Mouse (Mus musculus) kidney, postnatal 36 days (tissue): ENCODE measurements around the gene B3gat2.

Experiments
- DNase-seq, 2 experiments: peaks; one replicate each; pipeline ENCODE4 v3.0.0; 2021 to 2022; ENCODE audit warnings: mixed read lengths in 2 of 2

B3gat2 gene

DNA sequence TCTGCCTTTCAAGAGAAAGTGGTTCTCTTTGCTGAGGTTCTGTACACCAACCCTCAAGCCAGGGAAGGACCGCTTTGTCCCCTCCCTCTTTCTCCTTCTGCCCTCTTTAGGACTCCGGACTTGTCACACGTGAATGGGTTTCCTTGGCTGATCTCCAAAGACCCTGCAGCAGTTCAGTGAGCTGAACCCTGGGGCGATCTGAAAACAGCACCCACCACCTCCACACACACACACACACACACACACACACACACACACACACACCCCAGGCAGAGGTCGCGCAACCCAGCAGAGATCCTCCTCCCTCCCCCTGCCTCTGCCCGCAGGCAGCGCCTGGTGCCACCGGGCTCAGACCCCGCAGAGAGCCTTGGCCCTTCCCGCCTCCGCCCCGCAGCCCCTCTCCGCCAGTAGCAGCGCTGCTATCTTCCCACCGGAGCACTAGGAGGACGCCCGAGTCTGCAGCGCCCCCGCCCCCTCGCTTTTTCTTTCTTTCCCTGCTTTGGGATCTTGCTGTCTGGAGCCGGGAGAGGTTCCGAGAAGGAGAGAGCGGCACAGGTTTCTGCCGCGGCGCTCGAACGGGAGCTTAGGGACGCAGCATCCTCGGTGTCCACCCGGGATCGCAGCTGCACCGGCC is at the start of gene B3gat2:
B3gat2 (plus strand) TSS at position 252 of the 634 bp plus-strand sequence.
- peak; percentile 91 to 94 for DNase-seq

GRCm38 (mm10) chr1:23720326-23720725 is 41.2 kb upstream of the B3gat2 start:
- DNase-seq: no peak

GRCm38 (mm10) chr1:23721036-23721435 is 40.5 kb upstream of the B3gat2 start:
- no peak for DNase-seq

- DNase-seq: no peak
These were observed 38.8 kb upstream of the B3gat2 start for GRCm38 (mm10) chr1:23722469-23723372.

- no peak for DNase-seq
These were observed 30.2 kb upstream of the B3gat2 start for GRCm38 (mm10) chr1:23731324-23731723.

DNA sequence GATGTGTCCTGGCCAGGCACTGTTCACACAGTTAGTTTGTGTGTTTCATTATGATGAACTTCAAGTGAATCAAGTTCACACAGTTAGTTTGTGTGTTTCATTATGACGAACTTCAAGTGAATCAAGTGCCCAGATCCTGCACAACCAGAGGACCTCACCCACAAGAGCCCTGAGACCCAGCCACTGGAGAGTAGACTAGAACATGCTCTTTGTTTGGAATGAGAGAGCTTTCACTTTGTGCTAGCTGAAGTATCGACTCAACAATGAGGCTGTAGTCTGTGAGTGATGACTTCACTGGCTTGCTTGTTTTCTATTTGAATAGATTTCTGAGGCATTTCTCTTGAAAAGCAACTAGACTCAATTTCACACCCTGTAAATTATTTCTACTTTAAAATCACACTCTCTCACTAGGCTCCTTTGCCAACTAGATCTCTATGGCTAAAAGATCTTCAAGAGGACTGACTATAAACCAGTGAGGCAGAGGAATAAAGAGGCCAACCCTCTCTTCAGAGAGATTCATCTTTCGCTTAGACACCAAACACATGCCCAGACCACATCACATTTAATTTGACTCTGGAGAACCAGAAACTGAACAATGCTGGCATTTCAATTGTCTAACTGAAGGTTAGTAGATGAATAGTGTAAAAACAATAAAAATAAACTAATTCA is 10.6 kb upstream of the B3gat2 start:
- no peak for DNase-seq

GRCm38 (mm10) chr1:23753091-23753490 is 8.5 kb upstream of the B3gat2 start:
- DNase-seq: peak; percentile 26 to 42

GRCm38 (mm10) chr1:23753591-23753990 is 8.0 kb upstream of the B3gat2 start:
- peak in 1 of 2 experiments; percentile 41 for DNase-seq

DNA sequence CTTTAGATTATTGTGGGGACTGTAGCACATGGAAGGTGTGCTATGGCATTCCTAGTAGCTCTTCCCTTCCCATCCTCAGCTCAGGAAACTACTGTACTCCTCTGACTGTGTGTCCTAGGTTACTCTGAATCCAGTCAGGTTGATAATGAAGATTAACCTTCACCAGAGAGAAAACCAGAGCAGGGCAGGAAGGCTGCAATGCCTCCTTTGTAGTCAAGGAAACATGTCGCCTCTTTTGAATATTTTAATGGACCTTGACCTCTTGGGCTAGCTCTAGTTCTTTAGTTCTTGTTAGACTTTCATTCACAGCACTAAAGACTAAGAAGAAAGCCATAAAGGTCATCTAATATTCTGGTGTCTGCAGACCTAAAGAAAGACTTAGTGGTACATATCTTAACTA is 7.2 kb upstream of the B3gat2 start:
- DNase-seq: peak; percentile 22 to 68

- peak; percentile 51 to 83 for DNase-seq
These were observed 6.6 kb upstream of the B3gat2 start for GRCm38 (mm10) chr1:23754967-23755366.

GRCm38 (mm10) chr1:23762136-23762687 is 659 bp downstream of the B3gat2 start:
- DNase-seq: peak; percentile 45 to 77

GRCm38 (mm10) chr1:23762782-23763630 is 1.5 kb downstream of the B3gat2 start:
- DNase-seq: peak; percentile 91 to 97

- DNase-seq: peak; percentile 60 to 79
These were observed 2.2 kb downstream of the B3gat2 start for GRCm38 (mm10) chr1:23763726-23764125.

- DNase-seq: no peak
These were observed 3.2 kb downstream of the B3gat2 start for GRCm38 (mm10) chr1:23764710-23765109.

DNA sequence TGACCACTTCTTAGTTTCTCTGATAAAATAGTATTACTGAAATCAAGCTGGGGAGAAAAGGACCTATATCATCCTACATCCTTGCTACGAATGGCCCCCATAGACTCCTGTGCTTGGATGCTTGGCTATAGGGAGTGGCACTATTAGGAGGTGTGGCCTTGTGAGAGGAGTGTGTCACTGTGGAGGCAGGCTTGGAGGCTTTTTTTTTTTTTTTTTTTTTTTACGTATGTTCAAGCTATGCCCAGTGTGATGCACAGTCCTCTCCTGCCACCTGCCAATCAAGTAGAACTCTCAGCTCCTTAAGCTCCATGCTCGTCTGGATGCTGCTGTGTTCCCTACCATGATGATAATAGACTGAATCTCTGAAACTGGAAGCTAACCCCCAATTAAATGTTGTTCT is 11.5 kb downstream of the B3gat2 start:
- DNase-seq: no peak

DNA sequence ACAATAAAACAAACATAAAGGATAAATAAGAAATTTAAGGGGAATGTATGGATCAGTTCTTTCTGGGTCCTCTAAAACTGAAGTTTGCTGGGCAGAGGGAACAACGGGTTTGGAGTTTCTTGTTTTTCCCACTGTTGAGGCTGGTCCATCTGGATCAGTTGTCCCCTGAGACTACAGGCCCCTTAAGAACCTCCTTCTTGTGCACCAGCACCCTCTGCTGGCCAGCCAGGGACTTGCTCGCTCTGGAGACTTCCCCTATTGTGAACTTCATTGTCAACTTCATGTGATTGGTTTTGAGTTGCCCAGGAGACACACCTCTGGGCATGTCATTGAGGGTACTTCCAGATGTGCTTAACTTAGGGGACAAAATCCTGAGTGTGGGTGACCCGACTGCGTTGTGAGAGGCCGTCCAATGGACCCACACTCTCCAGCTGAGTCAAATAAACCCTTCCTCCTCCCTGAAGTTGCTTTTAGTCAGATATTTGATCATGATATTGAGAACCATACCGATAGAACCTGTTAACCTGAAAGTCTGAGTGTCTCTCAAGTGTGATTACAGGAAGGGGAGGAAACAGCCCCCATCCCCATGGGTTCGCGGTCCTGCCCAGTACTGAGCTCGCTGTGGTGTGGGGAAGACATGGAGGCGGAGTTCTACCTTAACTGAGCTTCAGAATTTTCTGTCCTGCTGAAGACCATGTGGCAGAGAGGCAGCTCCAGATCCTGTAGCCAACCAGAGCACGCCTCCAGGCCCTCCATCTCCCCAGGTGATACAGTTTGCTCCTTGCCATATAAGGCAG is 31.4 kb downstream of the B3gat2 start:
- DNase-seq: peak; percentile 67 to 88

DNA sequence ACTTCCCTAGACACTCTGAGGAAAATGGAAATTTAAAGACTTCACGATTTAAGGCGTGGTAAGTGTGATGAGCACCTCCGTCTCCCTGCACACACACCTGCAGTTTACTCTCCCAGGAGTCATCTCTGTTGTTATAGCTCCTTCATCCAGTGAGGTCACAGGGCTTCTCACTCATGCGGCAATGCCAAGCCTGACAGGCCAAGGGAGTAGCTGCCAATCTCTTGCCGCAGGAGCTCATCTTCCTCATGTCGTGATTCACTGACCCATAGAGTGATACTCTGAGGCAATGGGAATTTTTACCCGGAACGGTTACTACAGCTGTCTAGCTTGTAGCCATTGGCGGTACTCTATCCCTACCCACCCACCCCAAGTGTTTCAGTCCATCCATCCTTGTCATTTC is 36.8 kb downstream of the B3gat2 start:
- DNase-seq: peak; percentile 70 to 74

DNA sequence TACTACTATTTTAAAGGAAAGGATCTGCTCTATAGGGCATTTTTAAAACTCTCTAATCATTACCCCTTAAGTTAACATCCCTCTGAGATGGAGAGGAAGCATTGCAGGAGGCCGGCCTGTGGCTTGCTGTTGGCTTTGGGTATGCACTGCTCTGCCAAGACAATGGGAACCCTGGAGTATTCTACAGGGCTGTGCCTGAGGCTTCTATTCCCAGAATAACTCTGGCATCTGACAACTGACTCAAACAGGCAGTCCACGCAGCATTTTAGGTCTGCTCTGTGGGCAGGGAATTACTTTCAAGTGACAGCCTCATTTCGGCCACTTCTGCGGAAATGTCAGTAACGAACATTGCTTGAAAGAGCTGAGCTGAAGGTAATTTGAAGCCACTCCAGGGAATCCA is 60.1 kb downstream of the B3gat2 start:
- no peak for DNase-seq

DNA sequence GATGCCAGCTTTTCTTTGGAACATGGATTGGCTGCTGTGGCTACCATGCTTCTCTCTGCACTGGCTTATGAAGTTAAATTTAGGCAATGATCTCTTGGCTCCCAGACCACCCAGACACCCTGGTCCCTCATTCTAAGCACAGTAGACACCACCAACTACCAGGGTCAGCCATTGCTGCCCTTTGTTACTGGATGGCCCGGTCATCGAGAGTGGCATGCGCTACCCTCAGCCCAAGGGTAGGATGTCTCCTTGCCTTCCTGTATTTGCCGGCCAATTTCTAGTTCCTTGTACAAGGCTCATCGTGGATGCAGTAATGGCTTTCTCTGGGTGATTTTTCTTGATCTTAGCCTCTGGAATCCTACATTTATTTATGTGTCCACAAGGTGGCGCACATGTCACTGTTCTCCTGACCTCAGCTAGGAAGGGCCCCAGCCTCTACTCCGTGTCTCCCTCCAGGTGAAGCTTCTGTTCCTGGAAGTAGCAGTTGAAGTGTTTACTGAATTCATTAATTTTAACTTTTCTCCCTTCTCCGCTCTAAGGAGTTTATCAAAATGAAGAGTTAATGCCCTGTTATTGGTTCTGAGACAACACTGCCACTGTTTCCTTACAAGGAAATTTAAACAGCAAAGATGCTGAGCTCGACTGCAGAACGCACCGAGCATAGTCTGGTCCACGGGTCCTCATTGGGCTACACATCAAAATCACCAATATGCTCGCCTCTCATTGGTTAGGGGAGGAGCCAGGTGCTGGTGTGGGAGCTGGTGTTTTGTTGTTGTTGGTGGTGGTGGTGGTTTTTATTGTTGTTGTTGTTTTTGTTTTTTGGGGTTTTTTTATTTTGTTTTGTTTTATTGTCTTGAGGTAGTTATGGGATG is 65.6 kb downstream of the B3gat2 start:
- DNase-seq: peak; percentile 54 to 71

DNA sequence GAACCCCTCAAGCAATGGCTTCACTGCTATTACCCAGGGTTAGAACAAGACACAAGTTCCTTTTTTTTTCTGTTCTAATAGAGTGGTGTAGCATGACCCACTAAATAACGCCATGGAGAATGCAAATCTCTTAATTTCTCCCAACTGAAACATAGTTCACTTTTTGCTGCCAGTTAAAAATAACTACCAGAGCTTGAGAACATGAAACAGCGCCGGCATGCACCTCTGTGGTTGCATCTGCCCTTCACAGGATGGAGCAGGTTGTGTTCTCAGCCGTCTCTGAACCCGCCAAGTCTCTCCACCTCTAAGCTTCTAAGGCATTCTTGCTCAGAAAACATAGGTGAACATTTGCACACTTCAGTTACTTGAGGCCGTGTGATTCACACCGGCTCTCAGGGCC is 72.7 kb downstream of the B3gat2 start:
- no peak for DNase-seq
